Mouse (Mus musculus): ENCODE results near the gene Sgo2a. TPM values are rescaled to one million over a fixed set of nuclear protein-coding genes. Genes with fewer than 3 reads are reported as not detected.

The Sgo2a gene
- polyA plus RNA-seq, 1 experiment, result 99.4 TPM

DNA sequence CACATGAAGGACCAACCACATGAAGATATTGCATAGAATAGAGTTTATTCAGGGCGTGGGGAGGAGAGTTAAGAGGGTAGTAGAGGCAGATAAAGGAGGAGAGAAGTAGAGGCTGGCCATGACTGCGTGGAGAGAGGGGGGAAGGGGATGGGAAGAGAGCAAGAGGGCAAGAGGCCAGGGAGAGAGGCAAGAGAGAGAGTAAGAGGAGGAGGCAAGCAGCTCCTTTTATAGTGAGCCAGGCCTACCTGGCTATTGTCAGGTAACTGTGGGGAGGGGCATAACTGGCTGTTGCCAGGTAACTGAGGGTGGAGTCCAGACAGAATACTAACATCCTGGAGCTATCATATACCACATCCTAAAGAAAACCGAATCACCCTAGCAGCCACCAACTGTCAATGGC is 49.3 kb downstream of the Sgo2a start:
- H3K4me3 ChIP-seq (ENCODE audit: low read depth, low read length), result no peak overlapping the region
- no peak overlapping the region for H3K27ac ChIP-seq (ENCODE audit: insufficient read depth, low read length)
- H3K36me3 ChIP-seq (ENCODE audit: control insufficient read depth, insufficient read depth, low read length, poor library complexity, severe bottlenecking), result no peaks in the 10 kb centered on the region
- no peak overlapping the region for H3K9ac ChIP-seq (ENCODE audit: low read depth, poor library complexity, severe bottlenecking)
- no peaks in the 10 kb centered on the region for H3K4me1 ChIP-seq (ENCODE audit: control insufficient read depth, insufficient read depth, low read length)
- TF ChIP-seq EP300 (IDR thresholded peaks at IDR 0.05; ENCODE audit: insufficient read depth, low read depth, low read length) (no peak), CTCF (IDR thresholded peaks at IDR 0.05; ENCODE audit: low read depth, low read length) (no peak), POLR2A (IDR thresholded peaks at IDR 0.05; ENCODE audit: insufficient read depth, low read length) (no peak)
- no peaks in the 10 kb centered on the region for H3K27me3 ChIP-seq (ENCODE audit: control insufficient read depth, insufficient read depth, low read length, poor library complexity, severe bottlenecking)
- H3K9me3 ChIP-seq (replicated peaks; ENCODE audit: control insufficient read depth, insufficient read depth, low read length, poor library complexity, severe bottlenecking), result no peaks in the 10 kb centered on the region

GRCm38 (mm10) chr1:58045546-58045945 is 49.8 kb downstream of the Sgo2a start:
- no peaks in the 10 kb centered on the region for H3K4me1 ChIP-seq (ENCODE audit: control insufficient read depth, insufficient read depth, low read length)
- H3K27me3 ChIP-seq (ENCODE audit: control insufficient read depth, insufficient read depth, low read length, poor library complexity, severe bottlenecking), result no peaks in the 10 kb centered on the region
- no peak overlapping the region for H3K9ac ChIP-seq (ENCODE audit: low read depth, poor library complexity, severe bottlenecking)
- H3K36me3 ChIP-seq (ENCODE audit: control insufficient read depth, insufficient read depth, low read length, poor library complexity, severe bottlenecking), result no peaks in the 10 kb centered on the region
- TF ChIP-seq POLR2A (IDR thresholded peaks at IDR 0.05; ENCODE audit: insufficient read depth, low read length) (no peak), CTCF (IDR thresholded peaks at IDR 0.05; ENCODE audit: low read depth, low read length) (no peak), EP300 (IDR thresholded peaks at IDR 0.05; ENCODE audit: insufficient read depth, low read depth, low read length) (no peak)
- H3K9me3 ChIP-seq (replicated peaks; ENCODE audit: control insufficient read depth, insufficient read depth, low read length, poor library complexity, severe bottlenecking), result no peaks in the 10 kb centered on the region
- H3K27ac ChIP-seq (ENCODE audit: insufficient read depth, low read length), result no peak overlapping the region
- no peak overlapping the region for H3K4me3 ChIP-seq (ENCODE audit: low read depth, low read length)

- no peak overlapping the region for H3K4me3 ChIP-seq (ENCODE audit: low read depth, low read length)
Observed at GRCm38 (mm10) chr1:58046721-58047290, 51.0 kb downstream of the Sgo2a start.

GRCm38 (mm10) chr1:58049126-58049525 is 53.4 kb downstream of the Sgo2a start:
- Histone ChIP-seq H3K27ac (ENCODE audit: insufficient read depth, low read length) (no peak overlapping the region), H3K4me1 (ENCODE audit: control insufficient read depth, insufficient read depth, low read length) (no peaks in the 10 kb centered on the region), H3K36me3 (ENCODE audit: control insufficient read depth, insufficient read depth, low read length, poor library complexity, severe bottlenecking) (no peaks in the 10 kb centered on the region), H3K27me3 (ENCODE audit: control insufficient read depth, insufficient read depth, low read length, poor library complexity, severe bottlenecking) (no peaks in the 10 kb centered on the region), H3K9ac (ENCODE audit: low read depth, poor library complexity, severe bottlenecking) (no peak overlapping the region), H3K9me3 (replicated peaks; ENCODE audit: control insufficient read depth, insufficient read depth, low read length, poor library complexity, severe bottlenecking) (0 out of 2 replicates have a peak, but pooled peaks cover 4% of the 10 kb centered on the region), H3K4me3 (ENCODE audit: low read depth, low read length) (no peak overlapping the region)
- no peak for TF ChIP-seq CTCF (IDR thresholded peaks at IDR 0.05; ENCODE audit: low read depth, low read length)
- no peak for TF ChIP-seq EP300 (IDR thresholded peaks at IDR 0.05; ENCODE audit: insufficient read depth, low read depth, low read length)
- TF ChIP-seq POLR2A (IDR thresholded peaks at IDR 0.05; ENCODE audit: insufficient read depth, low read length), result no peak

More at GRCm38 (mm10) chr1:58046721-58047290, 51.0 kb downstream of the Sgo2a start:
- no peaks in the 10 kb centered on the region for H3K4me1 ChIP-seq (ENCODE audit: control insufficient read depth, insufficient read depth, low read length)
- H3K36me3 ChIP-seq (ENCODE audit: control insufficient read depth, insufficient read depth, low read length, poor library complexity, severe bottlenecking), result no peaks in the 10 kb centered on the region
- H3K27ac ChIP-seq (ENCODE audit: insufficient read depth, low read length), result no peak overlapping the region
- no peak overlapping the region for H3K9ac ChIP-seq (ENCODE audit: low read depth, poor library complexity, severe bottlenecking)
- no peaks in the 10 kb centered on the region for H3K9me3 ChIP-seq (replicated peaks; ENCODE audit: control insufficient read depth, insufficient read depth, low read length, poor library complexity, severe bottlenecking)
- H3K27me3 ChIP-seq (ENCODE audit: control insufficient read depth, insufficient read depth, low read length, poor library complexity, severe bottlenecking), result no peaks in the 10 kb centered on the region
- no peak for TF ChIP-seq CTCF (IDR thresholded peaks at IDR 0.05; ENCODE audit: low read depth, low read length)
- TF ChIP-seq POLR2A (IDR thresholded peaks at IDR 0.05; ENCODE audit: insufficient read depth, low read length), result no peak
- no peak for TF ChIP-seq EP300 (IDR thresholded peaks at IDR 0.05; ENCODE audit: insufficient read depth, low read depth, low read length)

DNA sequence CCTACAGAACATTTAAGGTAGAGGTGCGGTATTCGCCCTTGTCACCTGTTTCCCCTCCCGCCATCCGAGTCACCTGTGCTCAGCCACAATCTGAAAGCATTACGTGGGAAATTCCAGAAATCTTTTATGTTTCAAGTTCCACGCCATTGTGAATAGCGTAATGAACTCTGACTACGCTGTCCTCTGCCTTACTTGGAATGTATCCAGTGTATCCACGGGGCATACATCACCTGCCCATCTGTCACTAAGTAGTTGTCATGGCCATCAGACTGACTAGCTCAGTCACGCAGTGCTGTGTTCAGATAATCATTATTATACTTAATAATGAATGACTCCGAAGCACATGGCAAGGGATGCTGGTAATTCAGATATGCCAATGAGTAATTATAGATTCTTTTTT is 59.8 kb downstream of the Sgo2a start:
- H3K36me3 ChIP-seq (ENCODE audit: control insufficient read depth, insufficient read depth, low read length, poor library complexity, severe bottlenecking), result no peaks in the 10 kb centered on the region
- H3K27me3 ChIP-seq (ENCODE audit: control insufficient read depth, insufficient read depth, low read length, poor library complexity, severe bottlenecking), result no peaks in the 10 kb centered on the region
- no peak overlapping the region for H3K4me3 ChIP-seq (ENCODE audit: low read depth, low read length)
- H3K27ac ChIP-seq (ENCODE audit: insufficient read depth, low read length), result no peak overlapping the region
- no peak overlapping the region for H3K9ac ChIP-seq (ENCODE audit: low read depth, poor library complexity, severe bottlenecking)
- no peaks in the 10 kb centered on the region for H3K4me1 ChIP-seq (ENCODE audit: control insufficient read depth, insufficient read depth, low read length)
- TF ChIP-seq POLR2A (IDR thresholded peaks at IDR 0.05; ENCODE audit: insufficient read depth, low read length) (no peak), CTCF (IDR thresholded peaks at IDR 0.05; ENCODE audit: low read depth, low read length) (no peak), EP300 (IDR thresholded peaks at IDR 0.05; ENCODE audit: insufficient read depth, low read depth, low read length) (no peak)
- H3K9me3 ChIP-seq (replicated peaks; ENCODE audit: control insufficient read depth, insufficient read depth, low read length, poor library complexity, severe bottlenecking), result 0 out of 2 replicates have a peak, but pooled peaks cover 4% of the 10 kb centered on the region

- Histone ChIP-seq H3K9ac (ENCODE audit: low read depth, poor library complexity, severe bottlenecking) (no peak overlapping the region), H3K27me3 (ENCODE audit: control insufficient read depth, insufficient read depth, low read length, poor library complexity, severe bottlenecking) (no peaks in the 10 kb centered on the region), H3K9me3 (replicated peaks; ENCODE audit: control insufficient read depth, insufficient read depth, low read length, poor library complexity, severe bottlenecking) (0 out of 2 replicates have a peak, but pooled peaks cover 4% of the 10 kb centered on the region), H3K36me3 (ENCODE audit: control insufficient read depth, insufficient read depth, low read length, poor library complexity, severe bottlenecking) (no peaks in the 10 kb centered on the region), H3K27ac (ENCODE audit: insufficient read depth, low read length) (no peak overlapping the region), H3K4me1 (ENCODE audit: control insufficient read depth, insufficient read depth, low read length) (no peaks in the 10 kb centered on the region), H3K4me3 (ENCODE audit: low read depth, low read length) (no peak overlapping the region)
- no peak for TF ChIP-seq CTCF (IDR thresholded peaks at IDR 0.05; ENCODE audit: low read depth, low read length)
- TF ChIP-seq EP300 (IDR thresholded peaks at IDR 0.05; ENCODE audit: insufficient read depth, low read depth, low read length), result no peak
- TF ChIP-seq POLR2A (IDR thresholded peaks at IDR 0.05; ENCODE audit: insufficient read depth, low read length), result no peak
Observed at GRCm38 (mm10) chr1:58056074-58056807, 60.5 kb downstream of the Sgo2a start.

Data from ES-Bruce4 (cell line).